Mouse (Mus musculus): ENCODE measurements around the gene Cyfip2.

DNA sequence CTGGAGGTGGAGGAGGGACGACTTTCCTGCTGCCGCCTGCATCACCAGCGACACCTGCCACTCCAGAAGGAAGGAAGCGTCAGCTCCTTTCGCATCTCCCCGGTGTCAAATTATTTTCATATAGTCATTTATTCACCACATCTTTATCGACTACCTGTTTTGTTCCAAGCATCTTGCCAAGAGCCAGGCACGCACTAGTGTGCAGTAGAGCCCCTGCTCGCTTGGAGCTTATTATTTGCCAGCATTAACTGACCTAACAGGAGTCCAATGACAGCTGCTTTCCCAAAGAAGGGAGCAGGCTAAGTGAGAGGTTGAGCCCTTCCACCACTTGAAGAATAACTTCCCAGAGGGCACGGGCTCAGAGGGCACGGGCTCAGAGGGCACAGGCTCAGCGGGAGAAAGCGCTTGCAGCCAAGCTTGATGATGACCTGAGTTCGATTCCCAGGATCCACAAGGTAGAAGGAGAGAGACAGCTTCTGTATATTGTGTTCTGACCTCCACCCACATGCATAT, at the start of gene Cyfip2:
- TF ChIP-seq CTCF (IDR thresholded peaks at IDR 0.05; ENCODE audit: low read depth), result no peak
- TF ChIP-seq EP300 (IDR thresholded peaks at IDR 0.05; ENCODE audit: low read depth), result no peak
